Mouse (Mus musculus): ENCODE measurements around the gene Ankrd35. TPM values are rescaled to one million over a fixed set of nuclear protein-coding genes. Genes with fewer than 3 reads are reported as not detected.
A peak's percentile ranks its signal among the peaks of the same experiment; 100 is the strongest.

Ankrd35 gene
- total RNA-seq, 2 experiments from 2014 or later: not detected

DNA sequence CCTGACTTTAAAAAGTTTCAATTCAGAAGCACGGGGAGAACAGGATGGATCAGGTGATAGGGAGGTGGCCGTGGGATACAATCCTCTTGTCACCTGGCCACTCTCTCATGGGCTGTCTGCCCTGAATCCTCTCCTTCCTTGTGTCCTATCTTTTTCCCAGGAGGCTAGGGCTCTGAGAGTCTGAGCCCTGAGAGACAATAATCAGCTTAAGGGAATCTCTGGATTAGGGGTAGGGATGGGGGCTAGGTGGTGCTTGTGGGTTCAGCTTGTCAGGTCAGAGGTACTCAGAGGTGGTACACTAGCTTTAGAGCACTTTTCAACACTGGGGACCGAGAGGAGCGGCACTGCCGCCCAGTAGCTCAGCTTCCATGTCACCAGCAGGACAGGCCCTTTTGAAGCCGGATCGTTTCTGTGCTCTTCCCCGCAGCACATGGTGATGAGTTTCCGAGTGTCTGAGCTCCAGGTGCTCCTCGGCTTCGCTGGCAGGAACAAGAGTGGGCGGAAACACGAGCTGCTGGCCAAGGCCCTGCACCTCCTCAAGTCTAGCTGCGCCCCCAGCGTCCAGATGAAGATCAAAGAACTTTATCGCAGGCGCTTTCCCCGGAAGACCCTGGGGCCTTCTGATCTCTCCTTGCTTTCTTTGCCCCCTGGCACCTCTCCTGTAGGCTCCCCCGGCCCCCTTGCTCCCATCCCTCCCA, 29.2 kb downstream of the Ankrd35 start:
- ATAC-seq (replicated peaks; ENCODE audit: low FRiP score, low TSS enrichment, poor library complexity, severe bottlenecking): no peak

DNA sequence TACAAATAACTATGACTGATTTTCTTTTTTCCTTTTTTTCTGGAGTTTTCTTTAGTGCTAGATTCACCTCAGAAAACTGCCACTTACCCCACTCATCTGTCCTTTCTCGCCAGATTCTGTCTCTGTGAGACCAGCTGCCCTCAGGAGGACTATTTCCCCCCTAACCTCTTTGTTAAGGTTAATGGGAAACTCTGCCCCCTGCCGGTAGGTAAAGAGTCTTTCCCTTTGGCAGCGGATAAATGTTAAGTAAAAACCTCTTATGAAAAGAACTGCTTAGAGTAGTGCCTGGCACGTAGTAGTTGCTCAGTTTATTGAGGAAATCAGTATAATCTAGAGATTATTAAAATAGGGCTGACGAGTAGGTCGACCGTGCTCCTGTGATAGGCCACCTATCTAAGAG, 30.4 kb downstream of the Ankrd35 start:
- ATAC-seq (replicated peaks; ENCODE audit: low FRiP score, low TSS enrichment, poor library complexity, severe bottlenecking): no peak

- no peak for ATAC-seq (replicated peaks; ENCODE audit: low FRiP score, low TSS enrichment, poor library complexity, severe bottlenecking)
These were observed 31.1 kb downstream of the Ankrd35 start for GRCm38 (mm10) chr3:96701003-96701402.

- 0 out of 2 replicates have a peak, but pooled peaks have one; percentile 27 for ATAC-seq (replicated peaks; ENCODE audit: low FRiP score, low TSS enrichment, poor library complexity, severe bottlenecking)
These were observed 34.8 kb downstream of the Ankrd35 start for GRCm38 (mm10) chr3:96704778-96705177.

- ATAC-seq (replicated peaks; ENCODE audit: low FRiP score, low TSS enrichment, poor library complexity, severe bottlenecking): no peak
These were observed 36.3 kb downstream of the Ankrd35 start for GRCm38 (mm10) chr3:96706217-96706616.

DNA sequence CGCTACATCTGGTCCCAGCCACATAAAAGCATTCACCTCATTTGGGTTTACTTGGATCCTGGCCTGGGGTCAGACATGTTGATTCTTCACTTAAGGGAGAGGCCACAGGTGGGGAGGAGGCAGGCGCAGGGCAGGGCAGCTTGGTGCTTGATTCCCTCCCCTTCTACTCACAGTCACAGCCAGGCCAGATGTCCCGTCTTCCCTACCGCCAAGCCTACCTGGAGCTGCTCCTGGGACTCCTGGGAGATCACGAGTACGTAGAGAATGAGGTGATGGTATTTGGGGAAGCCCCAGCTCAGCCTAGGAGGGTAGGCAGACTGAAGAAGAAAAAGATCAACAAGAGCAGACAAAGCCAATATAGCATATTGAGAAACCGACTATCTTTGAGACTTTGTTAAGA, 37.1 kb downstream of the Ankrd35 start:
- ATAC-seq (replicated peaks; ENCODE audit: low FRiP score, low TSS enrichment, poor library complexity, severe bottlenecking): no peak

DNA sequence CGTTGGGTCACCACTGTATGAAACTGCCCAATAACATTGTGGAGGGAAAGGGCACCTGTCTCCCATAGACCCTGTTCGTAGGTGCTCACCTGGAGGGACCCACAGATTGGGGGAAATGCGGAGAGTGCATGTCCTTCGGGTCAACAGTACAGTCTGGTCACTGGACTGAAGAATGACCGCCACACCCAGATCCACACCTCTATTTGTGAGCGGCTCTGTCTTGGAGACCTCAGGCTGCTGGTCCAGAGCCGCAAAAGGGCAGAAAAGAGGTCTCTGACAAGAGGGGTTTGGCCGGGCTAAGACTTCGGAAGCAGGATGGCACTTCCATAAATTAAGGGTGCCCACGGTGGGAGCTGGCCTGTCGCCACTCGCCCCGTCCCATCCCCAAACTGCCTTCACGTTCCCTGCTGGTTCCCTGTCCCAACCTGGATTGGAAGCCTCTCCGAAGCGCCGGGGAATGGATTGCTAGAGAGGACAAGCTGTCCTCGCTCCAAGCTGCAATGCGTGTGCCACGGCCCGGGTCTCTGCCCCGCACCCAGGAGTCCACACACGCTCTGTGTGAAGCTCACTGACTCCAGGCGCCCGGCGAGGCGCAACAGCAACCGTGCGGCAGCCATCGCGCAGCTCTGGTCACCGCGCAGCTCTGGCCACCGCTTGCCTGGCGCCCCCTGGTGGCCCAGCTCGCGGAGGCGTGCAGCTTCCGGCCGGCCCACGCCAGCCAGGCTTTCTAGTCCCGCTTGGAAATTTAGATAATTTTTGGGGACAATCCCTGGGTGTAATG, 38.2 kb downstream of the Ankrd35 start, which contains the start of gene Nudt17:
Gene Nudt17 (minus strand): TSS at position 660 of the 781 bp plus-strand sequence.
- peak; percentile 73 for ATAC-seq (replicated peaks; ENCODE audit: low FRiP score, low TSS enrichment, poor library complexity, severe bottlenecking)

DNA sequence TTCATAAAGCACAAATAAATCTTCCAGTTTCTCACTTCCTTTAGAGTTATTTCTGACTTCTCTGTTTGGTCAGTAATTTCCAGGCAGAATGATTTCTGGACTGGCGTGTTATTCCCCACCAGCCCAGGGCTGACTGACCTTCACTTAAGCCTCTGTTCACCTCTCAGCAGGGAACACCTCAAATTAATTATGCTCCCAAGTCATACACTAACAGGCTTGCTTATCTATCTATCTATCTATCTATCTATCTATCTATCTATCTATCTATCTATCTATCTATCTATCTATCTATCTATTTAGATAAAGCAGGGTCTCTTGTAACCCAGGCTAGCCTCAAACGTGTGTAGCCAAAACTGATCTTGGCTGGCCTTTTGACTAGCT, 38.7 kb downstream of the Ankrd35 start:
- no peak for ATAC-seq (replicated peaks; ENCODE audit: low FRiP score, low TSS enrichment, poor library complexity, severe bottlenecking)

DNA sequence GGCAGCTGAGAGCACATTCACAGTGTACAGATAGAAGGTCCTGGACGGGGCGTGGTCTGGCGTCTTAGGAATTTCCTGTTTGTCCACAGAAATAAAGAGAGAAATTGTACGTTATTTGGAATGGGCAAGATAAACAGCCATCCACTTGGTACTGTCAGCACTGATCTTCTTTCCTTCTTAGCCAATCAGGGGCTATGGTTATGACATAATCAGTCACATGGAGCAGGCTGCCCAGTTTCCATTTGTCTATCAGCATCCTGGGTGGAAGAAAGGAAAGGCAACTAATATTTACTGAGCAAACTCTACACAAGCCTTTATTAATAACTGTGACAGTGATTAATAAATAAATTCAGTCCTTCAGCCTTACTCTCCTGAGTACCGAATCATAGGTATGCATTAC, 44.4 kb downstream of the Ankrd35 start:
- no peak for ATAC-seq (replicated peaks; ENCODE audit: low FRiP score, low TSS enrichment, poor library complexity, severe bottlenecking)

GRCm38 (mm10) chr3:96715854-96716253, 45.9 kb downstream of the Ankrd35 start:
- no peak for ATAC-seq (replicated peaks; ENCODE audit: low FRiP score, low TSS enrichment, poor library complexity, severe bottlenecking)

GRCm38 (mm10) chr3:96719173-96719572, 49.2 kb downstream of the Ankrd35 start:
- peak; percentile 67 for ATAC-seq (replicated peaks; ENCODE audit: low FRiP score, low TSS enrichment, poor library complexity, severe bottlenecking)

DNA sequence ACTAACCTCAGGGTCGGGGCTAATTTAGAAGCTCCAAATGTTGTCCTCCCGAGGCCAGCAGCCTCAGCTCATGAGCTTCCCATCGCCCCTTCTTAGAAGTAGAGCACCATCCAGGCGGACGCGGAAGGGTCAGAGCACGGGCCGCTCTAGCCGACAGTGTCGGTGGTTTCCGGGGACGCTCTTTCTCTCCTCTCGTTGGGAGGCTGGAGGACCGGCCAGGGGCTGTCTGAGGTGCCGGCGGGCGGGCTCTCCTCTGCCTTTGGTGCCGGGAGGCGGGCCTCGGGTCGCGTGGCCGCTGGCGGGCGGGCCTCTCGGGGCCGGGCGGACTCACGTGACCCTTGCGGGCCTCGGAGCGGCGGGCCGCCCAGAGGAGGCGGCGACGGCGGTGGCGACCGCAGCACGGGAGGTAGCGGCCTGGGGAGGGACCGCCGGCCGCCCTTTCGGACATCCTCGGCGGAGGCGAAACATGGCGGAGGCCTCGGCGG, 57.5 kb downstream of the Ankrd35 start, which contains the start of the genes Polr3c and Rnf115:
Gene Polr3c (minus strand): TSS at position 286 of the 485 bp plus-strand sequence.
Gene Rnf115 (plus strand): TSS at position 322 of the 485 bp plus-strand sequence.
- peak; percentile 91 for ATAC-seq (replicated peaks; ENCODE audit: low FRiP score, low TSS enrichment, poor library complexity, severe bottlenecking)

DNA sequence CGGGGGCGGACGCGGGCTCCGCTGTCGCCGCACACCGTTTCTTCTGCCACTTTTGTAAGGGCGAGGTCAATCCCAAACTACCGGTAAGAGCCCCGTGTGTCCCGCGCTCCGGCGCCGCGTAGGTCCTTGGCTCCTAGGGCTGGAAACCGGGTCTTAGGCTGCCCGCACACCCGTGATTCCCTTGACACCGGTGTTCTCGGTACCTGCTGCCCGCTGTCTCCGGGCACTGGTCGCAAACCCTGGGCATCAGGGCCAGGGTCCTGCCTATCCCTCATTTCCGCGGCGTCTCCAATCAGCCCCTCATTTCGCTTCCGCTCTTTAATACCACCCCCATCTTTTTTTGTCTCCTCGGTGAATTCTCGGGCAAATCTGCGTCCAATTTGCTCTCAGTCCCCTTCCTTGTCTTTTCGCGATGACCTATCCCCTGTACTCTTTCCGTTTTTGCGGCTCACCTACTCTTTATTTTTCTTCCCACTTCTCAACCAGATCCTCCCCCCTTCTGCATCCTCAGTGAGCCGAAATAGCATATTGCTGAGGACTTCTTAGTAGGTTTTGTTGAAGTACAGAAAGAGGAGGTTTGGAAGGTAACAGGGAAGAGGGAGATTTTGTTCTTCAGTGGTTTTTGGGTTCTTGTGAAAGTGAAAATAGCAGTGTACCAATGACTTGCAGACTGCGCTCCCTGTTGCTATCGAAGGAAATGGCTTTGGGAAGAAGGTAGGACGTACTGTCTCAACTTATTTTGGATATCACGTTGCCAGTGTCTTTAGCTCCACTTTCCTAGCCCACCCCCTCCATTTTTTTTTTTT, 58.1 kb downstream of the Ankrd35 start:
- no peak; the same call in 1 of the 2 replicates for ATAC-seq (replicated peaks; ENCODE audit: low FRiP score, low TSS enrichment, poor library complexity, severe bottlenecking)

GRCm38 (mm10) chr3:96728634-96729402, 58.9 kb downstream of the Ankrd35 start:
- ATAC-seq (replicated peaks; ENCODE audit: low FRiP score, low TSS enrichment, poor library complexity, severe bottlenecking): no peak

DNA sequence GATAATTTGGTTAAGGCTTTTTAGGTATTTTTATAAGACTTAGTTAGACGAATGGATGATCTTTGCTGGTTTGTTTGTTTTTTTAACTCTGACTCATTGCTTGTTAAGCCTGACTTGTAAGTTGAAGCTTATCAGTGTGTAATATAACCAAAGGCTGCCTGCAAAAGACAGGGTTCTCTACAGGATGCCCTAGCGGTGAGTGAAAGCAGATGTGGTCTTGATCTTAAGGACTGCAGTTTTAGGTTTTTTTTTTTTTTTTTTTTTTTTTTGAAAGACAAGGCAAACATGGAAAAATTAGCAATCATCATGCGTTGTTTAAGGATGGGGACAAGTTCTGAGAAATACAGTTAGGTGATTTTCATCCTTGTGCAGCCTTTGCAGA, 59.5 kb downstream of the Ankrd35 start:
- peak; percentile 67 for ATAC-seq (replicated peaks; ENCODE audit: low FRiP score, low TSS enrichment, poor library complexity, severe bottlenecking)

- ATAC-seq (replicated peaks; ENCODE audit: low FRiP score, low TSS enrichment, poor library complexity, severe bottlenecking): no peak
These were observed 60.9 kb downstream of the Ankrd35 start for GRCm38 (mm10) chr3:96730785-96731184.

GRCm38 (mm10) chr3:96733984-96734383, 64.1 kb downstream of the Ankrd35 start:
- ATAC-seq (replicated peaks; ENCODE audit: low FRiP score, low TSS enrichment, poor library complexity, severe bottlenecking): no peak

GRCm38 (mm10) chr3:96735200-96735599, 65.3 kb downstream of the Ankrd35 start:
- ATAC-seq (replicated peaks; ENCODE audit: low FRiP score, low TSS enrichment, poor library complexity, severe bottlenecking): no peak

Data from megakaryocyte-erythroid progenitor cell, adult 5-6 weeks (primary cell).